Mouse (Mus musculus) liver, embryonic 15.5 days (tissue): ENCODE measurements around the gene Foxred2. TPM values are rescaled to one million over a fixed set of nuclear protein-coding genes. Genes with fewer than 3 reads are reported as not detected.
A peak's percentile ranks its signal among the peaks of the same experiment; 100 is the strongest.

Experiments used
- ATAC-seq: fragments of 200-750 bp; cut with Nextera tagmentation; 2 replicates; pipeline ENCODE4 v1.8.0; 2017; ENCODE audit warnings: moderate number of reproducible peaks, mild to moderate bottlenecking, moderate library complexity; ENCODE audit not compliant: insufficient read depth
- H3K27ac ChIP-seq: fragments of 300-500 bp; sonication (generic); replicated peaks from 2 replicates; pipeline ENCODE4 v1.5.1; 2015; ENCODE audit warnings: mild to moderate bottlenecking, inconsistent platforms
- H3K27me3 ChIP-seq: fragments of 300-500 bp; sonication (generic); 2 replicates; pipeline ENCODE4 v1.6.1; 2015; ENCODE audit warnings: mild to moderate bottlenecking, inconsistent platforms
- H3K36me3 ChIP-seq: fragments of 300-500 bp; sonication (generic); replicated peaks from 2 replicates; pipeline ENCODE4 v1.6.1; 2015; ENCODE audit warnings: moderate library complexity, mild to moderate bottlenecking, inconsistent platforms
- H3K4me1 ChIP-seq: fragments of 300-500 bp; sonication (generic); replicated peaks from 2 replicates; pipeline ENCODE4 v1.6.1; 2015; ENCODE audit warnings: inconsistent platforms
- H3K4me2 ChIP-seq: fragments of 300-500 bp; sonication (generic); 2 replicates; pipeline ENCODE4 v1.6.1; 2015; ENCODE audit warnings: moderate library complexity, mild to moderate bottlenecking, inconsistent platforms
- H3K4me3 ChIP-seq: fragments of 300-500 bp; sonication (generic); replicated peaks from 2 replicates; pipeline ENCODE4 v1.5.1; 2015; ENCODE audit warnings: mild to moderate bottlenecking, inconsistent platforms
- H3K9ac ChIP-seq: fragments of 300-500 bp; sonication (generic); 2 replicates; pipeline ENCODE4 v1.6.1; 2015; ENCODE audit warnings: moderate library complexity, mild to moderate bottlenecking, inconsistent platforms
- H3K9me3 ChIP-seq: fragments of 300-500 bp; sonication (generic); replicated peaks from 2 replicates; pipeline ENCODE4 v1.6.1; 2016; ENCODE audit warnings: inconsistent platforms
- WGBS: fragments of 180-500 bp; shearing (Covaris S2); methylation state at CpG from one replicate; pipeline ENCODE4 v1.1.7; 2015; ENCODE audit warnings: mixed read lengths; ENCODE audit not compliant: insufficient replicate concordance; 5-methylcytosine and 5-hydroxymethylcytosine counted together
- polyA plus RNA-seq: library from polyadenylated mRNA; unstranded; fragments of >200 nt; fragmentation: Nextera tagmentation; extraction: Ambion mirVana; gene quantifications from 2 replicates; pipeline ENCODE4 v1.2.1, GENCODE M21; 2015

Gene Foxred2
- polyA plus RNA-seq, 1 experiment from 2014 or later = 1.1 TPM

- Histone ChIP-seq H3K4me1 (peaks cover 85% of the 10 kb centered on the region), H3K4me2 (peak within 1 kb of the TSS; percentile 87), H3K36me3 (peaks cover 39% of the 10 kb centered on the region), H3K4me3 (peak within 1 kb of the TSS; percentile 83), H3K9me3 (no peaks in the 10 kb centered on the region), H3K27ac (peak within 1 kb of the TSS; percentile 99), H3K27me3 (no peaks in the 10 kb centered on the region), H3K9ac (peak within 1 kb of the TSS; percentile 90)
- under 1% methylated on average over 72 of the region's 72 CpGs for WGBS
- ATAC-seq = peak; percentile 62
These were observed 14.2 kb upstream of the Foxred2 start, which contains the start of gene Eif3d for GRCm38 (mm10) chr15:77970470-77971292. TSS of gene Eif3d (minus strand) at chr15:77970813.

- peaks cover 45% of the 10 kb centered on the region for H3K36me3 ChIP-seq
These were observed 13.5 kb upstream of the Foxred2 start for GRCm38 (mm10) chr15:77969940-77970469.

GRCm38 (mm10) chr15:77965117-77965528 is 8.6 kb upstream of the Foxred2 start:
- H3K4me3 ChIP-seq = no peak overlapping the region
- H3K9me3 ChIP-seq = no peaks in the 10 kb centered on the region
- WGBS = 20% methylated on average over 9 of the region's 9 CpGs
- peak overlapping the region; percentile 25 for H3K4me2 ChIP-seq
- ATAC-seq = peak; percentile 91
- peak overlapping the region; percentile 89 for H3K27ac ChIP-seq
- peaks cover 94% of the 10 kb centered on the region for H3K36me3 ChIP-seq
- no peaks in the 10 kb centered on the region for H3K27me3 ChIP-seq
- no peak overlapping the region for H3K9ac ChIP-seq
- peaks cover 66% of the 10 kb centered on the region for H3K4me1 ChIP-seq

More at GRCm38 (mm10) chr15:77969940-77970469, 13.5 kb upstream of the Foxred2 start:
- peak overlapping the region; percentile 83 for H3K4me3 ChIP-seq
- no peaks in the 10 kb centered on the region for H3K27me3 ChIP-seq
- 0% methylated on average over 15 of the region's 15 CpGs for WGBS
- H3K9ac ChIP-seq = peak overlapping the region; percentile 90
- H3K4me1 ChIP-seq = peaks cover 87% of the 10 kb centered on the region
- peak overlapping the region; percentile 99 for H3K27ac ChIP-seq
- H3K9me3 ChIP-seq = no peaks in the 10 kb centered on the region
- no peak; the same call in 1 of the 2 replicates for ATAC-seq
- H3K4me2 ChIP-seq = peak overlapping the region; percentile 87

GRCm38 (mm10) chr15:77962447-77962846 is 5.9 kb upstream of the Foxred2 start:
- Histone ChIP-seq H3K36me3 (peaks cover 97% of the 10 kb centered on the region), H3K4me1 (peaks cover 53% of the 10 kb centered on the region), H3K27me3 (0 out of 2 replicates have a peak, but pooled peaks cover 1% of the 10 kb centered on the region), H3K9me3 (no peaks in the 10 kb centered on the region), H3K4me2 (no peak overlapping the region), H3K4me3 (no peak overlapping the region), H3K27ac (no peak overlapping the region), H3K9ac (no peak overlapping the region)
- no peak for ATAC-seq
- WGBS = 90% methylated on average over 5 of the region's 5 CpGs

- no peak overlapping the region for H3K27ac ChIP-seq
- no peak overlapping the region for H3K9ac ChIP-seq
- peaks cover 19% of the 10 kb centered on the region for H3K27me3 ChIP-seq
- no peak overlapping the region for H3K4me3 ChIP-seq
- 85% methylated on average over 6 of the region's 6 CpGs for WGBS
- no peaks in the 10 kb centered on the region for H3K9me3 ChIP-seq
- no peak for ATAC-seq
- peaks cover 79% of the 10 kb centered on the region for H3K36me3 ChIP-seq
- peaks cover 53% of the 10 kb centered on the region for H3K4me1 ChIP-seq
- no peak overlapping the region for H3K4me2 ChIP-seq
These were observed 4.2 kb upstream of the Foxred2 start for GRCm38 (mm10) chr15:77960693-77961092.

- ATAC-seq = no peak
- Histone ChIP-seq H3K4me3 (no peak overlapping the region), H3K9ac (no peak overlapping the region), H3K27ac (no peak overlapping the region), H3K27me3 (peaks cover 35% of the 10 kb centered on the region), H3K9me3 (no peaks in the 10 kb centered on the region), H3K36me3 (peaks cover 53% of the 10 kb centered on the region), H3K4me2 (no peak overlapping the region), H3K4me1 (peaks cover 37% of the 10 kb centered on the region)
- 52% methylated on average over 3 of the region's 3 CpGs for WGBS
These were observed 1.5 kb upstream of the Foxred2 start for GRCm38 (mm10) chr15:77958071-77958470.

GRCm38 (mm10) chr15:77957625-77958024 is 1.1 kb upstream of the Foxred2 start:
- H3K4me2 ChIP-seq = no peak overlapping the region
- H3K36me3 ChIP-seq = peaks cover 49% of the 10 kb centered on the region
- H3K27ac ChIP-seq = no peak overlapping the region
- peaks cover 35% of the 10 kb centered on the region for H3K27me3 ChIP-seq
- H3K9ac ChIP-seq = no peak overlapping the region
- no peak overlapping the region for H3K4me3 ChIP-seq
- 39% methylated on average over 5 of the region's 5 CpGs for WGBS
- ATAC-seq = no peak
- H3K9me3 ChIP-seq = no peaks in the 10 kb centered on the region
- peaks cover 36% of the 10 kb centered on the region for H3K4me1 ChIP-seq

- Histone ChIP-seq H3K9me3 (no peaks in the 10 kb centered on the region), H3K27ac (no peak overlapping the region), H3K9ac (peak overlapping the region; percentile 51), H3K36me3 (peaks cover 30% of the 10 kb centered on the region), H3K4me3 (peak overlapping the region; percentile 57), H3K4me2 (peak overlapping the region; percentile 86), H3K4me1 (peaks cover 36% of the 10 kb centered on the region), H3K27me3 (peaks cover 35% of the 10 kb centered on the region)
- 18% methylated on average over 52 of the region's 52 CpGs for WGBS
- peak; percentile 11; the same call in 1 of the 2 replicates for ATAC-seq
These were observed 800 bp downstream of the Foxred2 start for GRCm38 (mm10) chr15:77955440-77956403.

- Histone ChIP-seq H3K36me3 (peaks cover 16% of the 10 kb centered on the region), H3K4me3 (no peak overlapping the region), H3K9me3 (no peaks in the 10 kb centered on the region), H3K4me1 (peaks cover 36% of the 10 kb centered on the region), H3K27ac (no peak overlapping the region), H3K27me3 (peaks cover 35% of the 10 kb centered on the region), H3K4me2 (no peak overlapping the region), H3K9ac (no peak overlapping the region)
- ATAC-seq = no peak
- WGBS = 68% methylated on average over 2 of the region's 2 CpGs
These were observed 2.2 kb downstream of the Foxred2 start for GRCm38 (mm10) chr15:77954362-77954761.

GRCm38 (mm10) chr15:77952921-77953320 is 3.6 kb downstream of the Foxred2 start:
- no peak overlapping the region for H3K9ac ChIP-seq
- H3K36me3 ChIP-seq = peaks cover 2% of the 10 kb centered on the region; the same call in 1 of the 2 replicates
- no peak for ATAC-seq
- H3K4me1 ChIP-seq = peaks cover 28% of the 10 kb centered on the region
- no peak overlapping the region for H3K27ac ChIP-seq
- H3K4me3 ChIP-seq = no peak overlapping the region
- no peak overlapping the region for H3K4me2 ChIP-seq
- WGBS = 75% methylated on average over 3 of the region's 3 CpGs
- H3K9me3 ChIP-seq = no peaks in the 10 kb centered on the region
- H3K27me3 ChIP-seq = peaks cover 35% of the 10 kb centered on the region
